Mouse (Mus musculus) liver, embryonic 14.5 days (tissue): Measurements from ENCODE around the gene Cilp.

Experiments
- CTCF ChIP-seq: IDR thresholded peaks from 2 replicates; pipeline ENCODE4 v1.5.1; 2016; ENCODE audit warnings: antibody characterized with exemption, low read depth, control low read depth
- EP300 ChIP-seq: IDR thresholded peaks from 2 replicates; pipeline ENCODE4 v1.6.1; 2016; ENCODE audit warnings: antibody characterized with exemption, low read depth

DNA sequence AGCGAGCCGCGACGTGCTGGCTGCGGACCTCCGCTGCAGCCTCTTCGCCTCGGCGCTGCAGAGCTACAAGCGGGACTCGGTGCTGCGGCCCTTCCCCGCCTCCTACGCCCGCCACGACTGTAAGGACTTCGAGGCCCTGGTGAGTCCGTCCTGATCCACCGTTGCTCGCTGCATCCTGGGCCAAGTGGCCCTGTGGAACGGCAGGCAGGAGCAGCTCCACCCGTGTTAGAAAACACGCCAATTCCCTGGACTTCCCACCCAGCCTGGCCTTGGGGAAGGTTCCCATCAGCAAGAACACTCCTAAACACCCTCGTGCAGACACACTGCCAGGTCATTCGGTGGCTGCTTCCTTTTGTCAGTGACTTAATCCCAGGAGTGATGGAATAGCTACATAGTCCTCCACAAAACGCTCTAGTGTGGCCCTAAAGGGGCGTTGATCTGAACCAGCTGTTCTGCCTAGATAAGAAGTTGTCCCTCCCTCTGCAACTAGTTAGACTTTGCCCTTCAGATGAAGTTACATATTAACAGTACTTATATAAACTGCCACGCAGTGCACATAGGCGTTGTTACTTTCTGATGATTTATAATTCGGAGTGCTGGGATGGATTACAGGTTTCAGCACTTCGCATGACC is 49.4 kb upstream of the Cilp start:
- TF ChIP-seq CTCF (no peak), EP300 (peak; percentile 94)
